In the genomic region with DNA sequence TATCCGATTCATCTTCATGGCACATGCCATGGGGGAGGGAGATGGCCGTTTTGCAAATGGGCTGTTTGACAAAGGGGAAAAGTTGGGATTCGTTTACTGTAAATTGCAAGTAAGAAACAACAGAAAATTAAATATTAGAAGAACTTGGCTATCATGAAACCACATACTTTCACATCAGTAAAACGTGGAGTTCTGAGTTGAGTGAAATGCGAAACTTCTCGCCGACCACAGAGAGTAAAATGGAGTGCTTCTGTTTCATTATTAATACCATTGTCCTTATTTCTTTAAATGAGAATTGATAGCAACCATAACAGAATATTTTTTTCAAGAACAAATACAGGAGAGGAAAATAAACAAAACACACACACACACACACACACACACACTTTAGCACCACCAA, we compare ENCODE assay signal across 1 mouse cellular context.
TF ChIP-seq lines count a peak whose summit lies in the region.

No protein-coding gene starts in this region.

TF ChIP-seq in CH12.LX, 34 proteins besides CTCF, POLR2A, EP300 and RAD21 (continued from another document):
- TF ChIP-seq GABPA (IDR thresholded peaks at IDR 0.05; ENCODE audit: insufficient replicate concordance, low read depth, low read length) (no peak), RCOR1 (conservative IDR thresholded peaks at IDR 0.05; ENCODE audit: low read depth, low read length) (peak; percentile 75), NELFE (IDR thresholded peaks at IDR 0.05; ENCODE audit: low read depth, low read length) (no peak), MXI1 (IDR thresholded peaks at IDR 0.05; ENCODE audit: low read depth, low read length) (no peak), USF2 (conservative IDR thresholded peaks at IDR 0.05; ENCODE audit: low read depth, low read length) (no peak), SIN3A (IDR thresholded peaks at IDR 0.05; ENCODE audit: low read length) (no peak)
